Mouse (Mus musculus) forebrain, embryonic 11.5 days (tissue): ENCODE measurements around the gene Chd8. TPM values are rescaled to one million over a fixed set of nuclear protein-coding genes. Genes with fewer than 3 reads are reported as not detected.

Experiments used
- ATAC-seq: fragments of 200-750 bp; cut with Nextera tagmentation; replicated peaks from 2 replicates; pipeline ENCODE4 v1.8.0; 2017; ENCODE audit warnings: moderate TSS enrichment; ENCODE audit not compliant: low FRiP score
- DNase-seq: peaks from one replicate; pipeline ENCODE4 v3.0.0-alpha.2; 2017; ENCODE audit warnings: low spot score
- H3K27ac ChIP-seq: fragments of 300-500 bp; sonication (generic); 2 replicates; pipeline ENCODE4 v1.5.1; 2014; ENCODE audit warnings: low read depth, low read length
- H3K27me3 ChIP-seq: fragments of 300-500 bp; sonication (generic); 2 replicates; pipeline ENCODE4 v1.6.1; 2014; ENCODE audit warnings: mild to moderate bottlenecking, low read length, mixed read lengths; ENCODE audit not compliant: control insufficient read depth, insufficient read depth
- H3K36me3 ChIP-seq: fragments of 300-500 bp; sonication (generic); 2 replicates; pipeline ENCODE4 v1.6.1; 2014; ENCODE audit warnings: mild to moderate bottlenecking, low read length, moderate library complexity, mixed read lengths; ENCODE audit not compliant: control insufficient read depth, insufficient read depth
- H3K4me1 ChIP-seq: fragments of 300-500 bp; sonication (generic); replicated peaks from 2 replicates; pipeline ENCODE4 v1.6.1; 2014; ENCODE audit warnings: low read length, mixed read lengths; ENCODE audit not compliant: control insufficient read depth, insufficient read depth
- H3K4me2 ChIP-seq: fragments of 300-500 bp; sonication (generic); 2 replicates; pipeline ENCODE4 v1.6.1; 2014; ENCODE audit warnings: low read depth, mild to moderate bottlenecking, low read length, moderate library complexity, mixed read lengths; ENCODE audit not compliant: severe bottlenecking
- H3K4me3 ChIP-seq: fragments of 300-500 bp; sonication (generic); 2 replicates; pipeline ENCODE4 v1.5.1; 2014; ENCODE audit warnings: low read depth, low read length
- H3K9ac ChIP-seq: fragments of 300-500 bp; sonication (generic); 2 replicates; pipeline ENCODE4 v1.6.1; 2014; ENCODE audit warnings: low read length
- H3K9me3 ChIP-seq: fragments of 300-500 bp; sonication (generic); 2 replicates; pipeline ENCODE4 v1.6.1; 2016; ENCODE audit warnings: low read length, mixed read lengths; ENCODE audit not compliant: control insufficient read depth
- WGBS: fragments of 180-500 bp; shearing (Covaris S2); extraction: QIAGEN DNeasy Blood & Tissue Kit; methylation state at CpG from one replicate; pipeline ENCODE4 v1.1.7; 2014; 5-methylcytosine and 5-hydroxymethylcytosine counted together
- polyA plus RNA-seq: library from polyadenylated mRNA; unstranded; fragments of >200 nt; fragmentation: Nextera tagmentation; extraction: Ambion mirVana; gene quantifications from 2 replicates; pipeline ENCODE4 v1.2.1, GENCODE M21; 2014

Gene Chd8
- polyA plus RNA-seq, 1 experiment from 2014 or later: 62.9 TPM

DNA sequence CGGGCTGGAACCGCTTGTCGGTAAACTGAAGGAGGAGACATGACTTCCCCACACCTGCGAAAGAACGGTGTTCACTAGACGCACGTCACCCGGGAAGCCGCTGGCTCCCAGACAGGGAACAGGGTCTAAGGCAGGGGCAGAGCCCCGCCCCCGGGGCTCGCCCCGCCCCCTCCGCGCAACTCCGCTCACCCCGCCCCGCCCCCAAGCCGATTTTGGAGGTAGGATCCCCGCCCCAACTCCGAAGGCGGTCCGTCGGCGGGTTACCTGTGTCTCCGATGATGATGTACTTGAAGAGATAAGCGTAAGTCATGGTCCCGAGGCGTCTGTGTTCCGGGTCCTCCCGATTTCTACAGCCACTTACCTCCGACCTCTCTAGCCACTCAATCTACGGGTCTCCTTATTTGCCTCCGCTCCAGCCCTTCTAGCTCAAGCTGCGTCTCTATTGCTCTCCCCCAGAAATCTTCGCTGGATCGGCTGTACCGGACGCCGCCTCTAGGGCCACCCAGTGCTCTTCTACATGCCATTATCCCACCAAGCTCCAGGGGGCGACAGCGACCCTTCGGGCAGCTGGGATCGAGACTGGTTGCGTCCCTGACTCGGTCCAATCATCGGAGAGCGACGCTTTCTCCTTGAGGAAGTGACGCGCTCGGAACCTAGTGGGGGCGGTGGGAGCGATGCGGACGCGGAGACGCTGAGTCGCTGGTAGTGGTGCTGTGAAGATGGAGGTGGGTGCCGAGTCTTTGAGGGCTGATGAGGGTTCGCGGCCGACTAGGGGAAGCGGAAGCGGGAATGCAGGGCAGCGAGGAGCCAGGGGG lies 21.6 kb upstream of the Chd8 start, which contains the start of the genes Tox4 and Rab2b:
TSS of gene Tox4 (plus strand) at position 215 of the 815 bp plus-strand sequence.
TSS of gene Rab2b (minus strand) at position 614 of the 815 bp plus-strand sequence.
- peak; percentile 99 for DNase-seq
- Histone ChIP-seq H3K4me2 (peak within 1 kb of the TSS; percentile 67), H3K36me3 (no peaks in the 10 kb centered on the region), H3K9me3 (no peaks in the 10 kb centered on the region), H3K4me3 (peak within 1 kb of the TSS; percentile 89), H3K27ac (peak within 1 kb of the TSS; percentile 69), H3K27me3 (no peaks in the 10 kb centered on the region), H3K4me1 (no peaks in the 10 kb centered on the region), H3K9ac (peak within 1 kb of the TSS; percentile 78)
- under 1% methylated on average over 66 of the region's 66 CpGs for WGBS
- ATAC-seq: peak; percentile 99

DNA sequence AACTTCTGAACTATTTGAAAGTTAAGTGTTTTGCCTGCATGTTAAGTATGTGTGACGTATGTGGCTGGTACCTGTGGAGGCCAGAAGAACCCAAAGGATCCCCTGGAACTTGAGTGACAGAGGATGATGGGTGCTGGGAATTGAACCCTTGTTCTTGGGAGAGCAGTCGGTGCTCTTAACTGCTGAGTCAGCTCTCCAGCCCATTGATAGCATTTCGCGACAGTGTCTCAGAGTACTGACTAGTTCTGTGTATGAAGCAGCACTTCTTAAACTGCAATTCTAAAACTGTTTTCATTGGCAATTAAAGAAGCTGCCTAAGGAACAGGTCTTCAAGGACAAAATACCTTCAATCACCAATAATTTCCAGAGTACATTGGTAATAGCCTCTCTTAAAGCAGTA lies 19.6 kb upstream of the Chd8 start:
- 89% methylated on average over 4 of the region's 4 CpGs for WGBS

DNA sequence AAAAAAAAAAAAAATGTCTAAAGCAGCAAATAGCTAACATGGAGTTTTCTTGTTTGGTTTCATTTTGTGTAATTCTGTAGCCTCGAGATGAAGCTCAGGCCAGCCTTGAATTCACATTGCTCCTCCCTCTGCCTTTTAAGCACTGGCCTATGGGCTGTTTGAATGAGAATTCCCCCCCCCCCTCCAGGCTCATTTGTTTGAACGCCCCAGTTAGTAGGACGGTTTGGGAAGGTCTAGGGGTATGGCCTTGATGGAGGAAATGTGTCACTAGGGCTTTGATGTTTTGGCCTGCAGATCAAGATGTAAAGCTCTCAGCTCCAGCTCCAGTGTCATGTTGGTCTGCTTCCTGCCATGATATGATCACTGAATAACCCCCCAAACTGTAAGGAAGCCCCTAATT lies 15.2 kb upstream of the Chd8 start:
- Histone ChIP-seq H3K9ac (no peak overlapping the region), H3K4me3 (no peak overlapping the region), H3K36me3 (no peaks in the 10 kb centered on the region), H3K9me3 (no peaks in the 10 kb centered on the region), H3K4me2 (no peak overlapping the region), H3K27me3 (no peaks in the 10 kb centered on the region), H3K27ac (no peak overlapping the region), H3K4me1 (no peaks in the 10 kb centered on the region)
- 73% methylated on average over 3 of the region's 3 CpGs for WGBS
- ATAC-seq (no peak), DNase-seq (no peak)

More for the DNA sequence above, 19.6 kb upstream of the Chd8 start:
- Histone ChIP-seq H3K9ac (no peak overlapping the region), H3K4me3 (no peak overlapping the region), H3K4me1 (no peaks in the 10 kb centered on the region), H3K9me3 (no peaks in the 10 kb centered on the region), H3K27me3 (no peaks in the 10 kb centered on the region), H3K4me2 (no peak overlapping the region), H3K36me3 (no peaks in the 10 kb centered on the region), H3K27ac (no peak overlapping the region)
- ATAC-seq (no peak), DNase-seq (no peak)

DNA sequence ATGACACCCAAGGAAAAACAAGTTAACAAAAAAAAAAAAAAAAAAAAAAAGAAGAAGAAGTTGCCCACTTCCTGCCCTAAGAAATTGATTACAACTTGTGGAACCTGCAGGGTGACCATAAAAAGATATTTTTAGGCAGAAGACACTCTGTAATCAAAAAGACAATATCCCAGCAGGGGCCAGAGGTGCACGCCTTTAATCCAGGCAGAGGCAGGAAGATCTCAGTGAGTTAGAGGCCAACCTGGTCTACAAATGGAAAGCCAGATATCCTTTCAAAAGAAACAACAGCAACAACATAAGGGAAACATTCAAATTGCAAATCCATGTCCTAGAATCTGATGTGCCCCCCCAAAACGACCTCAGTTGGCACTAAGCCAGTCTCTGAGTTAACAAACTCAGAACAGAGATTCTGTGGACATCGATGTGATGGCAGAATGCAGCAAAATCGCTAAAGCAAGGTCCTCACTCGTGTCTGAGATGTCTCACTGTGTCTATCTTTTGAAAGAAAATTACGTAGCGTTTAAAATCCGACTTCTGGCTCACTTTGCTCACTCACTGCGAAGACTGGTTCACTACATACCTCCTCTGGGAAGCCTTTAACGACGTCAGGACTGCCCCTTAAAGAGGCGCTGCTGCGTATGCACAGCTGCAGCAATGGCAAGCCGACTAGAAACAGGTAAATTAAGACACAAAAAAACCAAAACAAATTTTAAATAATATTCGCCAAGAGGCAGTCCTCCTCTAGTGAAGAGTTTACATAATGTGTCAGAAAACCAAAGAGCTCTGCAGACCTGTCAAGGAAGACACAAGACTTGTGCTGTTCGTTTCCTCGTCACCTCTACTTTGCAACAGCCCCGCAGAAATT lies 1.0 kb downstream of the Chd8 start:
- Histone ChIP-seq H3K27me3 (no peaks in the 10 kb centered on the region), H3K27ac (peak overlapping the region; percentile 85; the same call in 1 of the 2 replicates), H3K9me3 (no peaks in the 10 kb centered on the region), H3K4me1 (peaks cover 6% of the 10 kb centered on the region; the same call in 1 of the 2 replicates), H3K9ac (peak overlapping the region; percentile 85), H3K36me3 (no peaks in the 10 kb centered on the region), H3K4me3 (peak overlapping the region; percentile 76), H3K4me2 (peak overlapping the region; percentile 65)
- ATAC-seq (no peak), DNase-seq (no peak)
- WGBS: 12% methylated on average over 18 of the region's 18 CpGs

DNA sequence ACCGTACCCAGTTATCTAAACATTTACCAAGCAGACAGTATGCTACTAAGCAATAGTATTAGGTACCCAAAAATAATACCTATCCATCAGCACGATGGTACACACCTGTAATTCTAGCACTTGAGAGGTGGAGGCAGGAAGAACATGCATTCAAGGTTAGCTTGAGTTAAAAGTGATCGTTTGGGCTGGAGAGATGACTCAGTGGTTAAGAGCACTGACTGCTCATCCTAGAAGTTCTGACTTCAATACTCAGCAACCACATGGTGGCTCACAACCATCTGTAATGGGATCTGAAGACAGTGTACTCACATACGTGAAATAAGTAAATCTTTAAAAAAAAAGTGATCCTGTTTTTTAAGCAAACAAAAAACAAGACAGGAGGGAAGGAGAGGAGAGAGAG lies 11.5 kb downstream of the Chd8 start:
- H3K27me3 ChIP-seq: no peaks in the 10 kb centered on the region
- H3K4me2 ChIP-seq: no peak overlapping the region
- no peak for ATAC-seq
- H3K27ac ChIP-seq: no peak overlapping the region
- no peaks in the 10 kb centered on the region for H3K9me3 ChIP-seq
- no peaks in the 10 kb centered on the region for H3K36me3 ChIP-seq
- H3K4me3 ChIP-seq: no peak overlapping the region
- peaks cover 2% of the 10 kb centered on the region; the same call in 1 of the 2 replicates for H3K4me1 ChIP-seq
- DNase-seq: no peak
- H3K9ac ChIP-seq: no peak overlapping the region
- WGBS: 87% methylated on average over 4 of the region's 4 CpGs

DNA sequence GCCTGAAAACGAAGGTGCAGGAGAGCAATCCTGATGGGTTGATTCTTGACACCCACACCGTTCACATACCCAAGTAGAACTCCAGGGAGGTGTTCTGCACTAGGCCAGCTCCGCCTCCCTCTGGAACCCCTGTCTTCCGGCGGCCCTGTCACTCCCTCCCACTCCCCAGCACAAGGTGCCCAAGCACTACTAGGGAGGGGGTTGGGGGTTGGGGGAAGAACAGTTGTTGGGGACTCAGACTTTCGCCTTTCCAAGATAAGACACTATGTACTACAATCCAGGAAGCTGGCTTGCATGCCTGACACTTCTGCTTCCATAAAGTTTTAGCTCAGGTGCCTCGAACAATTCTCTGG lies 12.9 kb downstream of the Chd8 start:
- no peaks in the 10 kb centered on the region for H3K9me3 ChIP-seq
- peak overlapping the region; percentile 60 for H3K4me2 ChIP-seq
- WGBS: 15% methylated on average over 7 of the region's 7 CpGs
- peak overlapping the region; percentile 70 for H3K9ac ChIP-seq
- H3K27me3 ChIP-seq: no peaks in the 10 kb centered on the region
- H3K27ac ChIP-seq: no peak overlapping the region
- H3K36me3 ChIP-seq: no peaks in the 10 kb centered on the region
- ATAC-seq: no peak; the same call in 1 of the 2 replicates
- H3K4me1 ChIP-seq: peaks cover 2% of the 10 kb centered on the region; the same call in 1 of the 2 replicates
- peak overlapping the region; percentile 80 for H3K4me3 ChIP-seq
- DNase-seq: no peak

DNA sequence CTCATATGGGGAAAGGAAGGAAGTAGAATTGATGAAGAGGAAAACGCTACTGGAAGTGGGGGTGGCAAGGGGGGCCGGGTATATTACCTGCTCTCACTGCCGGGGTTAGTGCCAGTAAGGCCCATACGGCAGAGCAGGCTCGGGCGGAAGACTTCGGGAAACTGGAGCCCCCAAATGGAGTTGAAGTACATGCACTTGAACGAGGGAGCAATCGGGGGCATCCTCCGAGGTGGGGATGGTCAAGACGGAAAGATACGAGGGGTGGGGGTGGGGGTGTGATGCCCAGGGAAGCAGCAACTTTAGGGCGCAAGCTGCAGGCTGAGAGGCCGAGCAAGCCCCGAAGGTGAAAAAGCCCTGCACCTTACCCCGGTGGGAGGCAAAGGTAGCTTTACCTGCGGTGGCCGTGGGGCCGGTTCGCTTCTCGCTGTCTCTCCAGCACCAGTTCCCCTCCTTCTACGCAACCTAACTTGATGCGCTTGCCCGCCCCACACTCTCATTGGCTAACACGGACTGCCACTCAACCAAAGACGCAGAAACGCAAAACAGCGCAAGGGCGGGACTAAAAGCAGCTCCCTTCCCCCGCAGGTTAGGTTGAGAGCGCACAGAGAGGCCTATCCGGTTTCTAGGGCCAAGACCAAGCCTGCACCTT lies 13.4 kb downstream of the Chd8 start:
- no peaks in the 10 kb centered on the region for H3K9me3 ChIP-seq
- H3K4me1 ChIP-seq: peaks cover 2% of the 10 kb centered on the region; the same call in 1 of the 2 replicates
- no peaks in the 10 kb centered on the region for H3K27me3 ChIP-seq
- peak; percentile 98 for DNase-seq
- no peaks in the 10 kb centered on the region for H3K36me3 ChIP-seq
- peak overlapping the region; percentile 80 for H3K4me3 ChIP-seq
- H3K9ac ChIP-seq: peak overlapping the region; percentile 70
- H3K4me2 ChIP-seq: peak overlapping the region; percentile 76
- WGBS: 1% methylated on average over 32 of the region's 32 CpGs
- no peak overlapping the region for H3K27ac ChIP-seq
- ATAC-seq: peak; percentile 99

DNA sequence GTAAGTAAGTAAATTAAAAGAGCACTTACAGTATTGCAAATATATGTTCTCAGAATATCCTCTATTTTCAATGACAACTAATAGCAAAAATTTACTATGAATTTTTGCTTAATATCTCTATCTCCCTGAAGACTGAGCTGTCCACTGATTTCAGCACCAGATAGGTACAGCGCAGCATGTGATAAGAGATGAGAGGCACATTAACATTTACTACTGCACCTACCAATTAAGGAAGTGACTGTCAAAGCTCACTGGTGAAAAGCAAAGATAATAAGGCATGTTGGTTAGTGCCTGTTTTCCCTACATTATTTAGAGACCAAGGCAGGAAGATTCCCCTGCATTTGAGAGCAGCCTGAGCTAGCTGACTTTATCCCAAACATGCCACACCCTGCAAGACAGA lies 21.4 kb downstream of the Chd8 start:
- Histone ChIP-seq H3K36me3 (peaks cover 14% of the 10 kb centered on the region), H3K27me3 (no peaks in the 10 kb centered on the region), H3K9me3 (no peaks in the 10 kb centered on the region), H3K4me3 (no peak overlapping the region), H3K4me2 (no peak overlapping the region), H3K4me1 (no peaks in the 10 kb centered on the region), H3K9ac (no peak overlapping the region), H3K27ac (no peak overlapping the region)
- DNase-seq (no peak), ATAC-seq (no peak)
- WGBS: 94% methylated on average over 1 of the region's 1 CpGs
